Mouse (Mus musculus) G1E (cell line): ENCODE measurements around the gene Myh6. TPM values are rescaled to one million over a fixed set of nuclear protein-coding genes. Genes with fewer than 3 reads are reported as not detected.
"Not testable (repeated sequence)": the region's sequence is repeated elsewhere in the genome, so short reads cannot be mapped to it uniquely, and the experiment has no call there.

Experiments
- ATAC-seq: 2 replicates; pipeline ENCODE4 v1.8.0; 2016; ENCODE audit warnings: mild to moderate bottlenecking; ENCODE audit not compliant: insufficient number of reproducible peaks, poor library complexity, low FRiP score, severe bottlenecking; ENCODE audit errors: extremely low read depth
- DNase-seq: peaks from one replicate; pipeline ENCODE4 v3.0.0; 2012; ENCODE audit warnings: low spot score
- H3K27me3 ChIP-seq: 2 replicates; pipeline ENCODE4 v1.6.1; 2012; ENCODE audit warnings: mild to moderate bottlenecking, low read length, inconsistent platforms; ENCODE audit not compliant: insufficient read depth
- H3K36me3 ChIP-seq: replicated peaks from 2 replicates; pipeline ENCODE3; 2012; ENCODE audit warnings: mild to moderate bottlenecking, inconsistent platforms
- H3K4me1 ChIP-seq: 2 replicates; pipeline ENCODE4 v1.6.1; 2012; ENCODE audit warnings: low read depth, low read length, inconsistent platforms, mixed read lengths; ENCODE audit not compliant: insufficient read depth
- H3K4me3 ChIP-seq: 2 replicates; pipeline ENCODE4 v1.5.1; 2012; ENCODE audit warnings: low read depth, mild to moderate bottlenecking, inconsistent platforms, low read length, moderate library complexity, mixed read lengths
- H3K9me3 ChIP-seq: replicated peaks from 2 replicates; pipeline ENCODE4 v1.6.1; 2012; ENCODE audit warnings: inconsistent platforms
- CTCF ChIP-seq: IDR thresholded peaks from 2 replicates; pipeline ENCODE4 v1.5.1; 2012; ENCODE audit warnings: low read depth, low read length, inconsistent platforms, mixed read lengths
- GATA1 ChIP-seq: IDR thresholded peaks from 2 replicates; pipeline ENCODE4 v1.6.1; 2012; ENCODE audit warnings: borderline replicate concordance, low read length, inconsistent platforms, mixed read lengths
- GATA2 ChIP-seq: IDR thresholded peaks from 2 replicates; pipeline ENCODE4 v1.6.1; 2012; ENCODE audit warnings: low read depth, low read length, inconsistent platforms, borderline replicate concordance
- POLR2AphosphoS5 ChIP-seq: IDR thresholded peaks from 2 replicates; pipeline ENCODE4 v1.6.1; 2012; ENCODE audit warnings: low read depth, low read length, inconsistent platforms; ENCODE audit not compliant: insufficient replicate concordance
- TAL1 ChIP-seq: conservative IDR thresholded peaks from 2 replicates; pipeline ENCODE4 v1.6.1; 2012; ENCODE audit warnings: low read depth, low read length, inconsistent platforms, mixed read lengths
- polyA plus RNA-seq: library from polyadenylated mRNA; stranded (reverse); fragments of >175 nt; gene quantifications from 2 replicates; pipeline ENCODE4 v1.2.3, GENCODE M21; 2012
- total RNA-seq, 2 experiments: library from RNA; stranded (forward) in 1 of 2; stranded (reverse) in 1 of 2; fragments of 200-1000 nt in 1 of 2; fragments of >200 nt in 1 of 2; fragmentation: Nextera tagmentation in 1 of 2; gene quantifications; 2 replicates each; pipeline ENCODE4 v1.2.3; 2014 to 2017

Gene Myh6
- total and polyA plus RNA-seq, 3 experiments, result 0.18 to 0.38 TPM; not detected in 1

DNA sequence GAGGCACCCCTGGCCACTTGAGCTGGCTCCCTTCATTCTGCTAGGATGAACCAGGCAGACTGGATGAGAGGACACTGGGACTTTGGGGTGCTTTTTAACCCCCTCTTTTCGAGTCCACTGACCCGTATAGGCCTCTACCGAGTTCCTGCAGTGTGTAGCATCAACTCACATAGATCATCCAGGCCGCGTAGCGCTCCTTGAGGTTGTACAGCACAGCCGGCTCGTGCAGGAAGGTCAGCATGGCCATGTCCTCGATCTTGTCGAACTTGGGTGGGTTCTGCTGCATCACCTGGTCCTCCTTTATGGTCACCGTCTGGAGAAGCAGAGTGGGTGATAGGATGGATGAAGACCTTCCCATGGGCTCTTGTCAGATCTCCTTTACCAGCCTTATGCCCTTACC is 3.0 kb downstream of the Myh6 start:
- H3K36me3 ChIP-seq, result no peaks in the 10 kb centered on the region
- ATAC-seq (no peak), DNase-seq (no peak)
- H3K9me3 ChIP-seq, result no peaks in the 10 kb centered on the region
- TF ChIP-seq GATA2 (no peak), CTCF (no peak), TAL1 (no peak), POLR2AphosphoS5 (no peak), GATA1 (no peak)
- no peaks in the 10 kb centered on the region for H3K4me1 ChIP-seq
- H3K27me3 ChIP-seq, result peaks cover 25% of the 10 kb centered on the region
- H3K4me3 ChIP-seq, result no peak overlapping the region

DNA sequence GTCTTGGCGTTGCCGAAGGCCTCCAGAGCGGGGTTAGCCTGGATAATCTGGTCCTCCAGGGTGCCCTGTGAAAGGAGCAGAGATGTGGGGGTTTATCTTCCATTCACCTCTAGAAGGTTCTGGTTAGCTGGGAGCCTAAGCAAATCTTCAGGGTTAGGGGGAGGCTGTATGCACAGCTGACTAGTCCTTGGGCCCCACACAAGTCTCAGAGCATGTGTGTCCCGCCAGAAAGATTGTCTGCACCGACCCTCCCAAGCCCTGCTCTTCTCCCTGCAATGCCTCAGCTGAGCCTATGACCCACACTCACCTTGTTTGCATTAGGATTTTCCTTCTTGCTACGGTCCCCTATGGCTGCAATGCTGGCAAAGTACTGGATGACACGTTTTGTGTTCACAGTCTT is 4.0 kb downstream of the Myh6 start:
- Histone ChIP-seq H3K36me3 (no peaks in the 10 kb centered on the region), H3K4me1 (no peaks in the 10 kb centered on the region), H3K4me3 (no peak overlapping the region), H3K27me3 (peaks cover 27% of the 10 kb centered on the region), H3K9me3 (no peaks in the 10 kb centered on the region)
- ATAC-seq (no peak), DNase-seq (no peak)
- TF ChIP-seq CTCF (no peak), GATA2 (no peak), POLR2AphosphoS5 (no peak), GATA1 (no peak), TAL1 (no peak)

DNA sequence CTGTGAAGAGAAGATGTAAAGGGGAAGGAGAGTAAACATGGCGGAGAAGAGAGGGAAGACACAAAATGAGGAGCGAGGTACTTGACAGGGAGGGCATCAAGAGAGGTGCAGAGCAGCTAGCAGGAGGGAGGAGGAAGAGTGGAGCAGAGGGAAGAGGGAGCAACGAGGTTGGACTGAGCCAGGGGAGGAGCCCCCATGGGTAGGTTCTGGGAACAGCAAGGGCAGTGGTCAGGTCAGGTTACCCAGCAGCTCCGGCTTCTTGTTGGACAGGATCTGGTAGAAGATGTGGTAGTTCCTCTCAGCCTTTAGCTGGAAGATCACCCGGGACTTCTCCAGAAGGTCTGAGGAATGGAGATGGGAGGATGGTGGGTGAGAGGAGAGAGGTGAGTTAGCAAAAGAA is 5.2 kb downstream of the Myh6 start:
- DNase-seq (no peak), ATAC-seq (no peak)
- Histone ChIP-seq H3K4me1 (no peaks in the 10 kb centered on the region), H3K4me3 (no peak overlapping the region), H3K36me3 (no peaks in the 10 kb centered on the region), H3K27me3 (peaks cover 27% of the 10 kb centered on the region), H3K9me3 (no peaks in the 10 kb centered on the region)
- TF ChIP-seq GATA1 (no peak), TAL1 (no peak), POLR2AphosphoS5 (no peak), CTCF (no peak), GATA2 (no peak)

DNA sequence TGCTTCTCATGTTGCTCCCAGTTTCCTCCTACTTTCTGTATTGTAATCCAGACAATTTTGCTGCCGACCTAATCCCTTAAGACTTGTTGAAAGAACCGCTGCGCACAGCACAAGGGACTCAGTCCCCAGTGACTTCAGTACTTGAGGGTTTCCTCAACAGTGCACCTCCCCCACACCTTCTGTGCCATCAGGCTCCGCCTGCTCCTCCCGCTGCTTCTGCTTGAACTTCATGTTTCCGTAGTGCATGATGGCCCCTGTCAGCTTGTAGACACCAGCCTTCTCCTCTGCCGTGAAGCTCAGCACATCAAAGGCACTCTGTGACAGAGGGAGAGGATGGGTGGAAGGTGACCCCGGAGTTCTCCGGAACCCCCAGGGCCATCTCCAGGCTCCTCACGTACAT is 6.0 kb downstream of the Myh6 start:
- TF ChIP-seq GATA2, result no peak
- TF ChIP-seq CTCF, result no peak
- no peak for TF ChIP-seq POLR2AphosphoS5
- TF ChIP-seq TAL1, result no peak
- Histone ChIP-seq H3K9me3 (no peaks in the 10 kb centered on the region), H3K4me1 (no peaks in the 10 kb centered on the region), H3K27me3 (peaks cover 25% of the 10 kb centered on the region), H3K36me3 (no peaks in the 10 kb centered on the region), H3K4me3 (no peak overlapping the region)
- DNase-seq, result no peak
- ATAC-seq, result no peak

DNA sequence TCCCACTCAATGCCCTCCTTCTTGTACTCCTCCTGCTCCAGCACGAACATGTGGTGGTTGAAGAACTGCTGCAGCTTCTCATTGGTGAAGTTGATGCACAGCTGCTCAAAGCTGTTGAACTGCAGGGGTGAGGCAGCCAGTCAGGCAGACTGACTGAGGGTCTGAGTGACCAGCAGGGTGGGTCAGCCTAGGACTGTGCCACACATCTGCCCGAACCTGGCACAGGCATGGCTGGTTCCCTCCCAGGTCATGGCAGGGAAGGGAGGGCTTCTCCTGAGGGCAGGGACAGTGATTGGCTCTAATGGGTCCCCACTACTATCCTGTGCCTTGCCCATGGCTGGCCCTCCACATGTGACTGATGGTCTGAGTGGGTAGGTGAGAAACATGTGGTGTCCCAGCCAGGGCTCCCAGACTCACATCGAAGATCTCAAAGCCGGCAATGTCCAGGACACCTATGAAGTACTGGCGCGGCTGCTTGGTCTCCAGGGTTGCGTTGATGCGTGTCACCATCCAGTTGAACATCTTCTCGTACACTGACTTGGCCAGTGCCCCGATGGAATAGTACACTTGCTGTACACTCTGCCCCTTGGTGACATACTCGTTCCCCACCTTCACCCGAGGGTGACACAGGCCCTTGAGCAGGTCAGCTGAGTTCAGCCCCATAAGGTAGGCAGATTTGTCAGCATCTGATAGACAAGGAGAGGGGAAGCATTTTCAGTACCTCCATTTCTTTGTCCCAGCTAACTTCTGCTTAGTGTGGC is 6.7 kb downstream of the Myh6 start:
- not testable (repeated sequence) for H3K9me3 ChIP-seq, DNase-seq, H3K36me3 ChIP-seq, ATAC-seq, H3K4me1 ChIP-seq, H3K4me3 ChIP-seq
- peaks cover 25% of the 10 kb centered on the region for H3K27me3 ChIP-seq

DNA sequence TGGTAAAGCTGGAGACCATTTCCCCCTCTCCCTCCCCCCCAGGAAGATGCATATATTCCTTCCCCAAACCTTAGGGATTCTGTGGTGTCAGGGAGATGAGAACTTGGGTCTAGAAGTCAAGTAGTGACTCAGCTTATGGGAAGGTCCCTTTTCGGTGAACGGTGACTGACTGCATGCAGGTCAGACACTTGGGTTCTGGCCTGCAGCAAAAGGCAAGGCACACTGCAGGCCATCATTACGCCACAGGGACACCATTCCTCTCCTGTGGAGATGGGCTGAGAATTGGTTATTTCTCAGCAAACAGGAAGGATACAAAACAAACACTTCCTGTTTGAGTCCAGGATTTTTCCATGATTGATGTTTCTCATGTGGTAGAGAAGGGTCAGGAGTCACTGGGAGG is 7.5 kb downstream of the Myh6 start:
- Histone ChIP-seq H3K9me3 (no peaks in the 10 kb centered on the region), H3K36me3 (no peaks in the 10 kb centered on the region), H3K4me1 (no peaks in the 10 kb centered on the region), H3K4me3 (no peak overlapping the region), H3K27me3 (peaks cover 25% of the 10 kb centered on the region)
- TF ChIP-seq GATA2 (no peak), POLR2AphosphoS5 (no peak), TAL1 (no peak), CTCF (no peak), GATA1 (no peak)
- no peak for ATAC-seq
- DNase-seq, result no peak
